Mouse (Mus musculus): ENCODE data around the gene Fars2.

GRCm38 (mm10) chr13:36553247-36553642 lies 436.0 kb downstream of the Fars2 start:
- TF ChIP-seq POLR2A (IDR thresholded peaks at IDR 0.05; ENCODE audit: low read depth, low read length) (no peak), CTCF (IDR thresholded peaks at IDR 0.05; ENCODE audit: extremely low read depth, insufficient read depth, insufficient read length, insufficient replicate concordance) (no peak)

Measured in spleen, adult 2 months (tissue).